Mouse (Mus musculus) bone marrow macrophage, adult 2 months (primary cell): ENCODE measurements at regions not wholly inside any gene's neighbourhood (a gene's known extent, or its start where the extent isn't known, plus 50 kb on each side); places are given as distances from the start of the nearest gene placed in this dataset.

Source experiments
- CTCF ChIP-seq: IDR thresholded peaks from 2 replicates; pipeline ENCODE4 v1.5.1; 2012; ENCODE audit warnings: low read depth, mild to moderate bottlenecking, low read length, moderate library complexity
- POLR2A ChIP-seq: IDR thresholded peaks from 2 replicates; pipeline ENCODE4 v1.6.1; 2012; ENCODE audit warnings: mild to moderate bottlenecking, low read depth, low read length, borderline replicate concordance

DNA sequence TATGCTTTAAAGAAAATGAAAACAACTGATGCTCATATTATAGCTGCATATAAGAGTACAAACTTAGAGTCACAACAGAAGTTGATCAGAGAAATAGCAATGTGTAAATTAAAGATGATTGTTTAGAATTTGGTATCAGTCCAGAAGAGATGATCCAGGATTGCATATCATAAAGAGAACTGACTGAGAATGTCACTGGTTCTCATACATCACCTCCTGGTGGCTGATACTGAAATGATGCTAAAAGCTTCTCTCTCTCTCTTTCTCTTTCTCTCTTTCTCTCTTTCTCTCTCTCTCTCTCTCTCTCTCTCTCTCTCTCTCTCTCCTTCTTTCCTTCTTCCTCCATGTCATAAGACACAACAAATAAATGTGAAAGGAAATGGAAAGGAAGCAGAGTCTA is 588.5 kb downstream of the Kctd8 start:
- TF ChIP-seq POLR2A (no peak), CTCF (no peak)
